Mouse (Mus musculus) ES-Bruce4 (cell line): ENCODE results near the gene Gm43720.

Experiments used
- CTCF ChIP-seq: IDR thresholded peaks from one replicate; pipeline ENCODE4 v1.8.1; 2011; ENCODE audit warnings: low read depth, low read length
- EP300 ChIP-seq: IDR thresholded peaks from 2 replicates; pipeline ENCODE4 v1.6.1; 2011; ENCODE audit warnings: low read depth, low read length; ENCODE audit not compliant: insufficient read depth
- POLR2A ChIP-seq: IDR thresholded peaks from one replicate; pipeline ENCODE4 v1.8.1; 2011; ENCODE audit warnings: low read length; ENCODE audit not compliant: insufficient read depth

- TF ChIP-seq CTCF (no peak), EP300 (no peak), POLR2A (no peak)
Measured at GRCm38 (mm10) chr5:138312795-138313194, 33.0 kb upstream of the Gm43720 start.
